Mouse (Mus musculus) neural tube, embryonic 14.5 days (tissue): ENCODE measurements around the gene Rin1. TPM values are rescaled to one million over a fixed set of nuclear protein-coding genes. Genes with fewer than 3 reads are reported as not detected.
"Not testable (repeated sequence)": the region's sequence is repeated elsewhere in the genome, so short reads cannot be mapped to it uniquely, and the experiment has no call there.

Experiments used
- ATAC-seq: fragments of 200-750 bp; cut with Nextera tagmentation; 2 replicates; pipeline ENCODE4 v1.8.0; 2017; ENCODE audit warnings: low read depth, mild to moderate bottlenecking, moderate TSS enrichment, moderate library complexity
- H3K27ac ChIP-seq: fragments of 300-500 bp; sonication (generic); 2 replicates; pipeline ENCODE4 v1.5.1; 2014; ENCODE audit warnings: low read depth, mild to moderate bottlenecking, control low read depth, low read length, moderate library complexity, mixed read lengths
- H3K27me3 ChIP-seq: fragments of 300-500 bp; sonication (generic); 2 replicates; pipeline ENCODE4 v1.6.1; 2014; ENCODE audit warnings: low read length; ENCODE audit not compliant: control insufficient read depth, insufficient read depth
- H3K36me3 ChIP-seq: fragments of 300-500 bp; sonication (generic); 2 replicates; pipeline ENCODE4 v1.6.1; 2014; ENCODE audit warnings: low read length, mixed read lengths; ENCODE audit not compliant: control insufficient read depth, insufficient read depth
- H3K4me1 ChIP-seq: fragments of 300-500 bp; sonication (generic); 2 replicates; pipeline ENCODE4 v1.6.1; 2014; ENCODE audit warnings: low read length; ENCODE audit not compliant: control insufficient read depth, insufficient read depth
- H3K4me2 ChIP-seq: fragments of 300-500 bp; sonication (generic); 2 replicates; pipeline ENCODE4 v1.6.1; 2014; ENCODE audit warnings: mild to moderate bottlenecking, low read depth, low read length, control low read depth
- H3K4me3 ChIP-seq: fragments of 300-500 bp; sonication (generic); 2 replicates; pipeline ENCODE4 v1.5.1; 2014; ENCODE audit warnings: low read depth, low read length, control low read depth, mixed read lengths
- H3K9ac ChIP-seq: fragments of 300-500 bp; sonication (generic); replicated peaks from 2 replicates; pipeline ENCODE4 v1.6.1; 2014; ENCODE audit warnings: low read depth, mild to moderate bottlenecking, control low read depth, low read length, mixed read lengths
- H3K9me3 ChIP-seq: fragments of 300-500 bp; sonication (generic); 2 replicates; pipeline ENCODE4 v1.6.1; 2016; ENCODE audit warnings: low read length; ENCODE audit not compliant: control insufficient read depth
- WGBS: fragments of 180-500 bp; shearing (Covaris S2); extraction: QIAGEN DNeasy Blood & Tissue Kit; methylation state at CpG from one replicate; pipeline ENCODE4 v1.1.7; 2014; 5-methylcytosine and 5-hydroxymethylcytosine counted together
- polyA plus RNA-seq: library from polyadenylated mRNA; unstranded; fragments of >200 nt; fragmentation: Nextera tagmentation; extraction: Ambion mirVana; gene quantifications from 2 replicates; pipeline ENCODE4 v1.2.1, GENCODE M21; 2014

Gene Rin1
- 0.62 and 0.86 TPM in 2 replicates for polyA plus RNA-seq

GRCm38 (mm10) chr19:5050047-5050905 is at the start of gene Rin1:
TSS of gene Rin1 (plus strand) at chr19:5050481.
- no peaks in the 10 kb centered on the region for H3K9me3 ChIP-seq
- WGBS, result 21% methylated on average over 14 of the region's 14 CpGs
- peaks cover 27% of the 10 kb centered on the region for H3K36me3 ChIP-seq
- H3K9ac ChIP-seq, result peak within 1 kb of the TSS; percentile 21; the same call in 1 of the 2 replicates
- H3K4me2 ChIP-seq, result no peak within 1 kb of the TSS
- ATAC-seq, result peak; percentile 29; the same call in 1 of the 2 replicates
- peak within 1 kb of the TSS; percentile 2; the same call in 1 of the 2 replicates for H3K4me3 ChIP-seq
- H3K4me1 ChIP-seq, result no peaks in the 10 kb centered on the region
- peaks cover 30% of the 10 kb centered on the region for H3K27me3 ChIP-seq
- no peak within 1 kb of the TSS for H3K27ac ChIP-seq

- under 1% methylated on average over 39 of the region's 39 CpGs for WGBS
- peaks cover 12% of the 10 kb centered on the region; the same call in 1 of the 2 replicates for H3K4me1 ChIP-seq
Observed at GRCm38 (mm10) chr19:5001666-5002406, 48.4 kb upstream of the Rin1 start.

GRCm38 (mm10) chr19:5003644-5004043 is 46.6 kb upstream of the Rin1 start:
- not testable (repeated sequence) for ATAC-seq, H3K4me2 ChIP-seq

More at GRCm38 (mm10) chr19:5001666-5002406, 48.4 kb upstream of the Rin1 start:
- peak; percentile 97 for ATAC-seq
- Histone ChIP-seq H3K9me3 (no peaks in the 10 kb centered on the region), H3K4me2 (peak overlapping the region; percentile 50), H3K27ac (peak overlapping the region; percentile 88), H3K27me3 (no peaks in the 10 kb centered on the region), H3K9ac (peak overlapping the region; percentile 13), H3K4me3 (peak overlapping the region; percentile 25), H3K36me3 (no peaks in the 10 kb centered on the region)

GRCm38 (mm10) chr19:5004925-5005324 is 45.4 kb upstream of the Rin1 start:
- no peaks in the 10 kb centered on the region for H3K27me3 ChIP-seq
- H3K4me2 ChIP-seq, result no peak overlapping the region
- no peak overlapping the region for H3K27ac ChIP-seq
- no peak overlapping the region for H3K4me3 ChIP-seq
- WGBS, result 69% methylated on average over 4 of the region's 4 CpGs
- no peaks in the 10 kb centered on the region for H3K9me3 ChIP-seq
- no peak for ATAC-seq
- H3K36me3 ChIP-seq, result no peaks in the 10 kb centered on the region
- peaks cover 6% of the 10 kb centered on the region; the same call in 1 of the 2 replicates for H3K4me1 ChIP-seq
- no peak overlapping the region for H3K9ac ChIP-seq

More at GRCm38 (mm10) chr19:5003644-5004043, 46.6 kb upstream of the Rin1 start:
- not testable (repeated sequence) for H3K9ac ChIP-seq, H3K4me1 ChIP-seq, H3K27ac ChIP-seq, H3K36me3 ChIP-seq, H3K9me3 ChIP-seq, H3K4me3 ChIP-seq, H3K27me3 ChIP-seq
- WGBS, result 52% methylated on average over 2 of the region's 2 CpGs

GRCm38 (mm10) chr19:5013138-5013537 is 37.1 kb upstream of the Rin1 start:
- Histone ChIP-seq H3K4me2 (no peak overlapping the region), H3K4me3 (no peak overlapping the region), H3K4me1 (no peaks in the 10 kb centered on the region), H3K9me3 (no peaks in the 10 kb centered on the region), H3K27ac (no peak overlapping the region), H3K9ac (no peak overlapping the region), H3K27me3 (no peaks in the 10 kb centered on the region), H3K36me3 (no peaks in the 10 kb centered on the region)
- 69% methylated on average over 8 of the region's 8 CpGs for WGBS
- ATAC-seq, result no peak

- no peaks in the 10 kb centered on the region for H3K36me3 ChIP-seq
- ATAC-seq, result no peak
- no peak overlapping the region for H3K27ac ChIP-seq
- H3K4me2 ChIP-seq, result no peak overlapping the region
- H3K9ac ChIP-seq, result no peak overlapping the region
- no peaks in the 10 kb centered on the region for H3K27me3 ChIP-seq
- no peaks in the 10 kb centered on the region for H3K9me3 ChIP-seq
- 12% methylated on average over 8 of the region's 8 CpGs for WGBS
- no peaks in the 10 kb centered on the region for H3K4me1 ChIP-seq
- no peak overlapping the region for H3K4me3 ChIP-seq
Observed at GRCm38 (mm10) chr19:5014961-5015398, 35.3 kb upstream of the Rin1 start.

- no peak overlapping the region for H3K9ac ChIP-seq
- no peak overlapping the region for H3K27ac ChIP-seq
- 37% methylated on average over 10 of the region's 10 CpGs for WGBS
- no peaks in the 10 kb centered on the region for H3K36me3 ChIP-seq
- no peaks in the 10 kb centered on the region for H3K4me1 ChIP-seq
- H3K9me3 ChIP-seq, result no peaks in the 10 kb centered on the region
- no peak overlapping the region for H3K4me3 ChIP-seq
- no peak for ATAC-seq
- no peaks in the 10 kb centered on the region for H3K27me3 ChIP-seq
- H3K4me2 ChIP-seq, result no peak overlapping the region
Observed at GRCm38 (mm10) chr19:5016221-5016742, 34.0 kb upstream of the Rin1 start.

- Histone ChIP-seq H3K36me3 (no peaks in the 10 kb centered on the region), H3K4me3 (no peak overlapping the region), H3K9me3 (no peaks in the 10 kb centered on the region), H3K4me1 (no peaks in the 10 kb centered on the region), H3K27ac (no peak overlapping the region), H3K9ac (no peak overlapping the region), H3K27me3 (no peaks in the 10 kb centered on the region), H3K4me2 (no peak overlapping the region)
- ATAC-seq, result no peak
- WGBS, result 23% methylated on average over 12 of the region's 12 CpGs
Observed at GRCm38 (mm10) chr19:5016782-5017181, 33.5 kb upstream of the Rin1 start.
